Mouse (Mus musculus) kidney, embryonic 14.5 days (tissue): ENCODE data around the gene Cdx2. TPM values are rescaled to one million over a fixed set of nuclear protein-coding genes. Genes with fewer than 3 reads are reported as not detected.
A peak's percentile ranks its signal among the peaks of the same experiment; 100 is the strongest.

Experiments
- ATAC-seq: fragments of 200-750 bp; cut with Nextera tagmentation; 2 replicates; pipeline ENCODE4 v1.8.0; 2017; ENCODE audit warnings: moderate number of reproducible peaks, mild to moderate bottlenecking, moderate TSS enrichment, moderate library complexity; ENCODE audit not compliant: low FRiP score, low TSS enrichment
- H3K27ac ChIP-seq: fragments of 300-500 bp; sonication (generic); 2 replicates; pipeline ENCODE4 v1.5.1; 2014; ENCODE audit warnings: low read depth, mild to moderate bottlenecking, low read length, moderate library complexity, mixed read lengths
- H3K27me3 ChIP-seq: fragments of 300-500 bp; sonication (generic); 2 replicates; pipeline ENCODE4 v1.6.1; 2014; ENCODE audit warnings: mild to moderate bottlenecking, low read length; ENCODE audit not compliant: control insufficient read depth, insufficient read depth
- H3K36me3 ChIP-seq: fragments of 300-500 bp; sonication (generic); 2 replicates; pipeline ENCODE4 v1.6.1; 2014; ENCODE audit warnings: low read length, mixed read lengths; ENCODE audit not compliant: control insufficient read depth, insufficient read depth
- H3K4me1 ChIP-seq: fragments of 300-500 bp; sonication (generic); 2 replicates; pipeline ENCODE4 v1.6.1; 2014; ENCODE audit warnings: low read length, mixed read lengths; ENCODE audit not compliant: control insufficient read depth, insufficient read depth
- H3K4me2 ChIP-seq: fragments of 300-500 bp; sonication (generic); replicated peaks from 2 replicates; pipeline ENCODE4 v1.6.1; 2014; ENCODE audit warnings: low read depth, mild to moderate bottlenecking, low read length
- H3K4me3 ChIP-seq: fragments of 300-500 bp; sonication (generic); 2 replicates; pipeline ENCODE4 v1.5.1; 2014; ENCODE audit warnings: mild to moderate bottlenecking, low read length
- H3K9ac ChIP-seq: fragments of 300-500 bp; sonication (generic); 2 replicates; pipeline ENCODE4 v1.6.1; 2014; ENCODE audit warnings: low read depth, mild to moderate bottlenecking, low read length, moderate library complexity
- H3K9me3 ChIP-seq: fragments of 300-500 bp; sonication (generic); 2 replicates; pipeline ENCODE4 v1.6.1; 2016; ENCODE audit warnings: low read length; ENCODE audit not compliant: control insufficient read depth
- WGBS: fragments of 180-500 bp; shearing (Covaris S2); extraction: QIAGEN DNeasy Blood & Tissue Kit; methylation state at CpG from one replicate; pipeline ENCODE4 v1.1.7; 2014; 5-methylcytosine and 5-hydroxymethylcytosine counted together
- polyA plus RNA-seq: library from polyadenylated mRNA; unstranded; fragments of >200 nt; fragmentation: Nextera tagmentation; extraction: Ambion mirVana; gene quantifications from 2 replicates; pipeline ENCODE4 v1.2.1, GENCODE M21; 2014

Gene Cdx2
- polyA plus RNA-seq, 1 experiment from 2014 or later, result not detected

DNA sequence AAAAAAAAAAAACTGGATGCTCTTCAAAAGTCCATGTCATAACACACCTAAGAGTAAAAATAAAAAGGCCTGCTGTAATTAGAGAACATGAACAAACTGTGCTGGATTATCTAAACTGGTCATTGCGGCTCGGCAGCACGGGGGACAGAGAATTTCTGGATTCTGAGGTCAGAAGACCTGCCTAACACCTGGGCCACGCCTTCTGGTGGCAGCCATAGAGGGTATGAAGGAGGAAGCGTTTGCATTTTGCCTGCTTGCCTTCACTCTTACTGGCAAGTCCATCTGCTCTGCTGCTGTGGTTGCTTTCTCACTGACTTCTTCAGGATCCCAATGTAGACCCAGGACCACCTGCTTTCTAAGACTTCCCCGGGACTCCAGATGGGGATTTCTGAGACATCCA, 35.8 kb upstream of the Cdx2 start:
- no peaks in the 10 kb centered on the region for H3K4me1 ChIP-seq
- WGBS, result 91% methylated on average over 6 of the region's 6 CpGs
- no peak for ATAC-seq

DNA sequence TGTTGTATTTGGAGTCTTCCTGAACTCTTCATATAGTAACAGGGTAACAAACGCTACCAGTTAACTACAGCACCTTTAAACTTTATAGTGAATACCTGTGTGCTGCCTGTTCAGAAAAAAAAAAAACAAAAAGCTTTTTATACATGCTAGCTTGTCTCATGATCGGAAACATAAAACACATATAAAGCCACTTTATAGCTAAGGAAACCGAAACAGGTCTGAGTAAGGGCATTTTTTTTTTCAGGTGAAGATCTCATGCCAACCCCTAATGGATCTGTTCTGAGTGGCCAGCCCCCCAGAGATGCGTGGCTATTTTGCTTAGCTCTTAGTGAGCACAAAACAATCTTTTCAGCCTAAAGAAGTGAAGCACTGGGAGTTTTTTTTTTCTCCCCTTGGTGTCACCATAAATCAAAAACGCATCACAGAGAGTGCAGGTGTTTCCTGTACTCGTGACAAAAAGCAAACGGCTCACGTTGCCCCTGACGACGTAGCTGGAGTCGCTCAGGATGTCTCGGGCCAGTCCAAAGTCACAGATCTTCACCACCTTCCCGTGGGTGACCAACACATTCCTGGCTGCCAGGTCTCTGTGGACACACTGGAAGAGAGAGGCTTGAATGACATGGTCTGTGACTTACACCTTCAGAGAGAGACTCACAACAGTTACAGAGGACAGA, 33.8 kb upstream of the Cdx2 start:
- no peak for ATAC-seq
- no peaks in the 10 kb centered on the region for H3K36me3 ChIP-seq
- no peak overlapping the region for H3K4me2 ChIP-seq
- H3K27me3 ChIP-seq, result no peaks in the 10 kb centered on the region
- no peaks in the 10 kb centered on the region for H3K4me1 ChIP-seq
- H3K9ac ChIP-seq, result no peak overlapping the region
- WGBS, result 34% methylated on average over 13 of the region's 13 CpGs
- no peak overlapping the region for H3K27ac ChIP-seq
- H3K4me3 ChIP-seq, result no peak overlapping the region
- no peaks in the 10 kb centered on the region for H3K9me3 ChIP-seq

More for the DNA sequence above, 35.8 kb upstream of the Cdx2 start:
- H3K36me3 ChIP-seq, result no peaks in the 10 kb centered on the region
- no peaks in the 10 kb centered on the region for H3K9me3 ChIP-seq
- H3K9ac ChIP-seq, result no peak overlapping the region
- no peak overlapping the region for H3K27ac ChIP-seq
- no peak overlapping the region for H3K4me2 ChIP-seq
- H3K27me3 ChIP-seq, result no peaks in the 10 kb centered on the region
- no peak overlapping the region for H3K4me3 ChIP-seq

DNA sequence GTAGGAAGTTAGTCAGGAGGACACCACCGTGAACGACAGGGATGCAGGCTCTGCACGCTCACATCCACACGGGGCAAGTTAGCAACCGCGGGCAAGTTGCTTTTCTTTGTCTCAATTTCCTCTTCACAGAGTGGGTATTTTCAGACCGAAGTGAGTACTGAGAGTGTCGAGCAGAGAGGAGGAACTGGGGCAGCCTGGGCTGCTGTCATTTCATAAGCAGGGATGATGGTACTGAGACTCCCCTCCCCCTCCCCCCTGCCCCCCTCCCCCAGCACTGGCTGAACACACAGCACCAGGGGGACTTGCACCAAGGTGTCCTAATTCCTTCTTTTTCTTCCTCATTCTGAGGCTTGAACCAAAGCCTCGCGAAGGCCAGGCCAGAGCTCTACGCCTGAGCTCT, 32.5 kb upstream of the Cdx2 start:
- no peak overlapping the region for H3K4me2 ChIP-seq
- H3K4me3 ChIP-seq, result no peak overlapping the region
- H3K9ac ChIP-seq, result no peak overlapping the region
- no peaks in the 10 kb centered on the region for H3K36me3 ChIP-seq
- no peaks in the 10 kb centered on the region for H3K27me3 ChIP-seq
- 82% methylated on average over 11 of the region's 11 CpGs for WGBS
- ATAC-seq, result no peak
- H3K9me3 ChIP-seq, result no peaks in the 10 kb centered on the region
- H3K4me1 ChIP-seq, result no peaks in the 10 kb centered on the region
- no peak overlapping the region for H3K27ac ChIP-seq

DNA sequence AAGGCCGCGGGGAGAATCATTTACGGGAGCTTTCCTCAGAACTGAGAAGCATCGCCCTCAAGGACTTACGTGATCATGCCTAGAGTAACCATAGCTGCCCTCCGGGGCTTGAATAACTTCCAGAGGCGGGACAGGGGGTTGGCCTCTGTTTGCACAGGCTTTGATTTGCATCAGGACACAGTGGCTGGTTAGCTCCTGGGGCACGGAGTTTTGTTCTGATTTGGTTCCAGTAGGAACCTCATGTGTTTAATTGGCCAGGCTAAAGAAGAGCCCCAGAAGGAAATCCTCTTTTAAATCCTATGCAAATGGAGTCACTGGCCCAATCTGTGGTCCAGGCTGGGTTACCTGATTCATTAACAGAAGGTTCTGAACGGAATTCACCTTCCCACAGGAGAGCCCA, 31.9 kb upstream of the Cdx2 start:
- Histone ChIP-seq H3K4me3 (no peak overlapping the region), H3K4me2 (no peak overlapping the region)

DNA sequence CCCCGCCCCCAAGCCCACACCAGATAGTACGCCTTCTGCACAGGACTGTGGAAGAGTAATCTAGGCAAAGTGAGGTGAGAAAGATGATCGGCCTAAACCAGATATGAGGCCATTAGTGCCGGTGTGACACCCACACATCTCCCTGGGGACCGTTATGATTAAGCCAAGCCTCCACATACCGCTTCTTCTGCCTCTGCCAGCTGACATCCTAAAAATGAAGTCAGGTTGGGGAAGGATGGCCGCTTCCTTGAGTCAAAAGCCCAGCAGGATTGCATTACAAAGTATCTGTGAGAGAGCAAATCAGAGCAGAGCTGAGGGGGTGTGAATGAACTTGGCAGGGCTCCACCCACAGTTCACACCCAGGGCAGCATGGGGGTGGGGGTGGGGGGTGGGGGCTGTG, 25.6 kb upstream of the Cdx2 start:
- Histone ChIP-seq H3K27me3 (no peaks in the 10 kb centered on the region), H3K27ac (no peak overlapping the region), H3K9me3 (no peaks in the 10 kb centered on the region), H3K4me2 (no peak overlapping the region), H3K36me3 (no peaks in the 10 kb centered on the region), H3K9ac (no peak overlapping the region), H3K4me3 (no peak overlapping the region), H3K4me1 (no peaks in the 10 kb centered on the region)
- WGBS, result 17% methylated on average over 7 of the region's 7 CpGs
- peak; percentile 64 for ATAC-seq

More for the DNA sequence above, 31.9 kb upstream of the Cdx2 start:
- H3K27me3 ChIP-seq, result no peaks in the 10 kb centered on the region
- WGBS, result 61% methylated on average over 9 of the region's 9 CpGs
- no peak for ATAC-seq
- H3K4me1 ChIP-seq, result no peaks in the 10 kb centered on the region
- H3K27ac ChIP-seq, result no peak overlapping the region
- no peak overlapping the region for H3K9ac ChIP-seq
- no peaks in the 10 kb centered on the region for H3K36me3 ChIP-seq
- no peaks in the 10 kb centered on the region for H3K9me3 ChIP-seq

DNA sequence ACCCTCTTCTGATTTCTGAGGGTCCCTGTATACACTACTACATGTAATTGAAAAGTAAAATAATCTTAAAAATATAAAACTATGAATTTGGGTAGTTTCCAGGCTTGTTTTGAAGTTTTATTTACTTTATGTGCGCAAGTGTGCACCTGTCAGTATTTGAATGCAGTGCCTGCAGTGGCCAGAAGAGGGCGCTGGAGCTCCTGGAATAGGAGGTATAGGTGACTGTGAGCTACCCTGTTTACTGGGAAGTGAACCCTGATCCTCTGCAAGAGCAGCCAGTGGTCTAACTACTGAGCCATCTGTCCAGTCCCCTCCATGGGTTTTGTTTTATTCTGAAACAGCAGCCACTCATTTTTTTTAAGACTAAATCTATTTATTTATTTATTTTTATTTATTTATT, 24.5 kb upstream of the Cdx2 start:
- no peak for ATAC-seq
- no peaks in the 10 kb centered on the region for H3K9me3 ChIP-seq
- WGBS, result 43% methylated on average over 2 of the region's 2 CpGs
- H3K9ac ChIP-seq, result no peak overlapping the region
- H3K4me1 ChIP-seq, result no peaks in the 10 kb centered on the region
- no peak overlapping the region for H3K27ac ChIP-seq
- H3K4me2 ChIP-seq, result no peak overlapping the region
- H3K4me3 ChIP-seq, result no peak overlapping the region
- H3K27me3 ChIP-seq, result no peaks in the 10 kb centered on the region
- no peaks in the 10 kb centered on the region for H3K36me3 ChIP-seq

DNA sequence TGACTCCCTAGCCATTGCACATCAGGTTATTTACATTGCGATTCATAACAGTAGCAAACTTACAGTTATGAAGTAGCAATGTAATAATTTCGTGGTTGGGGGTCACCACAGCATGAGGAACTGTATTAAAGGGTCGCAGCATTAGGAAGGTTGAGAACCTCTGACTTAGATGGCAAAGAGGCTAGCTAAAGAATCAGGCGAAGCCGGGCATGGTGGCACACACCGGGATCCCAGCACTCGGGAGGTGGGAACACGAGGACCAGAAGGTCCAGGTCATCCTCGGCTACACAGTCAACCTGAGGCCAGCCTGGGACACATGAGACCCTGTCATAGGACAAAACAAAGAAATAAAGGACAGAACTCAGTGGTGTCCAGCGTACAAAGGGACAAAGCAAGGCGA, 22.9 kb upstream of the Cdx2 start:
- no peak overlapping the region for H3K9ac ChIP-seq
- no peaks in the 10 kb centered on the region for H3K4me1 ChIP-seq
- H3K27me3 ChIP-seq, result no peaks in the 10 kb centered on the region
- H3K4me3 ChIP-seq, result no peak overlapping the region
- no peaks in the 10 kb centered on the region for H3K9me3 ChIP-seq
- 81% methylated on average over 11 of the region's 11 CpGs for WGBS
- ATAC-seq, result no peak
- H3K4me2 ChIP-seq, result no peak overlapping the region
- H3K27ac ChIP-seq, result no peak overlapping the region
- no peaks in the 10 kb centered on the region for H3K36me3 ChIP-seq

DNA sequence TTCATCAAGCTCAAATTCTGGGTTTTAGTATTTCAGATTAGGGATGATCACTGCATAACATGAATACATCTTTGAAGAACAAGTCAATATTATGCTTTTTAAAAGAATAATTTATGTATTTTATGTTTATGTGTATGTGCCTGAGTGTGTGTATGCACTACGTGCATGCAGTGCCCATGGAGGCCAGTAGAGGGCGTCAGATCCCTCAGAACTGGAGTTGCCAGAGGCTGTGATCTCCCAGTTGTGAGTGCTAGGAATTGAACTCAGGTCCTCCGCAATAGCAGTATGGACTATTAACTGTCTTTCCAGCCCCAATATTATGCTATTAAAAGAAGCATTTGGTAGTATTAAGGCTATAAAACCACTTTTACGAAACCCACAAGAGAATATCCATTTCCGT, 20.6 kb upstream of the Cdx2 start:
- WGBS, result 87% methylated on average over 5 of the region's 5 CpGs
- Histone ChIP-seq H3K4me2 (no peak overlapping the region), H3K9ac (no peak overlapping the region), H3K27me3 (peaks cover 3% of the 10 kb centered on the region; the same call in 1 of the 2 replicates), H3K27ac (no peak overlapping the region), H3K4me1 (no peaks in the 10 kb centered on the region), H3K9me3 (no peaks in the 10 kb centered on the region), H3K4me3 (no peak overlapping the region), H3K36me3 (no peaks in the 10 kb centered on the region)
- no peak for ATAC-seq

DNA sequence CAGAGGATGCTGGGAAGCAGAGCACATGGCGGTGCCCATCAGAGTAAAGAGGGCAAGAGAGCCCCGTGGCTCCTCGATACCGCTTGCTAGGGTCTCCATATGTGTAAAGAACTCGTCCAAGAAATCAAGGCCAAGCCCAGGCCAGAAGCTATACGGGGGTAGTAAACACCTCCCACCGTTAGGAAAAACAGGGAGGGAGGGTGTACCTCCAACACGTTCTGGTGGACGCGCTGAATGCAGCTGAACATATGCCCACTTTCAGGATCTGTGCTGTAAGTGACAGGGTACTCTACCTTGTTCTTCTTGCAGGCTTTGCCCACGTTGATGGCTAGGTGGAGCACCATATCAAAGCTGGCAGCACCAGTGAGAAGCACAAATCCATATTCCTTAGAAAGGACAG, 18.9 kb upstream of the Cdx2 start:
- Histone ChIP-seq H3K4me2 (no peak overlapping the region), H3K27ac (no peak overlapping the region), H3K9me3 (no peaks in the 10 kb centered on the region), H3K9ac (no peak overlapping the region), H3K4me3 (no peak overlapping the region), H3K4me1 (no peaks in the 10 kb centered on the region), H3K27me3 (peaks cover 15% of the 10 kb centered on the region; the same call in 1 of the 2 replicates), H3K36me3 (no peaks in the 10 kb centered on the region)
- no peak for ATAC-seq
- 72% methylated on average over 11 of the region's 11 CpGs for WGBS
